Mouse (Mus musculus): ENCODE results near the gene Olfr292.

The Olfr292 gene

DNA sequence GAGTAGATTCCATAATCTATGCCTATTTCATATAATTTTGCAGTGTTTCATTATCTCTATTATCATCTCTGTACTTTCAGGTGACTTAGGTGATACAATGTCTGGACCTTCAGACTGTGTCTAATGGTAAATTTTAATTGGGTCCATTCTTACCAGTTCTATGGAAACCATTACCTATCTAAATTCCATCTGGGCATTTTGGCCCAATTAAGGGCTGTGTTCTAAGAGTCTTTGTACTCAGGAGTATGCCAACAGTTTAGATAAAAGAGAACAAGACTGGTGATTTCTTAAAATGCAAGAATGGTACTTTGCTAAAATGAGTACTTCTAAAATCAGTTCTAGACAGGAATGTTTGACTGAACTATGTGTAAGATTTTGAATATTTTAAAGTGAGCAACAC, at the start of gene Olfr292:
TSS of gene Olfr292 (plus strand) at position 301 of the 400 bp plus-strand sequence.
- no peak for DNase-seq (ENCODE audit: low spot score)

DNA sequence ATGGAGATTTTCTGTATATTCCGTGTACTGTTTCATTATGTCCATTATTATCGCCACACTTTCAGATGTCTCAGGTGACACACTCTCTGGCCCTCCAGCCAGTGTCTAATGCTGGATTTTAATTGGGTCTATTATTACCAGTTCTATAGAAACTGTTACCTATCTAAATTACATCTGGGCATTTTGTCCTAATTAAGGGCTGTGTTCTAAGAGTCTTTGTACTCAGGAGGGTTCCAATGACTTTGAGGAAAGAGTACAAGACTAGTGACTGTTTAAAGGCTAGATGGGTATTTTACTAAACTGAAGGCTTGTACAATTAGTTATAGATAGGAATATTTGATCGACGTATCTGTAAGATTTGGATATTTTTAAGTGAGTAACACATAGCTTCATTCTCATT, 39.4 kb upstream of the Olfr292 start, which contains the start of gene Olfr293:
TSS of gene Olfr293 (plus strand) at position 301 of the 400 bp plus-strand sequence.
- DNase-seq (ENCODE audit: low spot score): no peak

DNA sequence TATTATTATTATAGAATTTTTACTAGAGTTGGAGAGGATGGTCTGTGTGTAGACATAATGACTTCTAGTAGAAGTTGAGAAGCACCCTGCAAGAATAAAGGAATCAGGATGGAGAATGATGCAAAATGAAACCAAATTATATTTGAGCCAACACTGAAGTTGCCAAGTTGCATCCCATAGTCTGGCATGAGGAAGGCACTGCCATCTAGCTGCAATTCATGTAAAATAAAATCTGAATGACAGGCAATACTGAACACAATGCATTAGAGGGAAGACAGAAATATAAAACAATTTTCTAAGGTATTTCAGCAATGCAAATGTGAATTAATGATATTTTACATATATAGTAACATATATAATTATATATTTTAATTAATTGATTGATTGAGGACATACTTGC, 36.9 kb downstream of the Olfr292 start:
- no peak for DNase-seq (ENCODE audit: low spot score)

Data from testis, postnatal 10 days (tissue).